Mouse (Mus musculus) G1E (cell line): ENCODE data around the gene Plin5. TPM values are rescaled to one million over a fixed set of nuclear protein-coding genes. Genes with fewer than 3 reads are reported as not detected.

Experiments
- ATAC-seq: 2 replicates; pipeline ENCODE4 v1.8.0; 2016; ENCODE audit warnings: mild to moderate bottlenecking; ENCODE audit not compliant: insufficient number of reproducible peaks, poor library complexity, low FRiP score, severe bottlenecking; ENCODE audit errors: extremely low read depth
- DNase-seq: peaks from one replicate; pipeline ENCODE4 v3.0.0; 2012; ENCODE audit warnings: low spot score
- H3K27me3 ChIP-seq: 2 replicates; pipeline ENCODE4 v1.6.1; 2012; ENCODE audit warnings: mild to moderate bottlenecking, low read length, inconsistent platforms; ENCODE audit not compliant: insufficient read depth
- H3K36me3 ChIP-seq: replicated peaks from 2 replicates; pipeline ENCODE3; 2012; ENCODE audit warnings: mild to moderate bottlenecking, inconsistent platforms
- H3K4me1 ChIP-seq: 2 replicates; pipeline ENCODE4 v1.6.1; 2012; ENCODE audit warnings: low read depth, low read length, inconsistent platforms, mixed read lengths; ENCODE audit not compliant: insufficient read depth
- H3K4me3 ChIP-seq: 2 replicates; pipeline ENCODE4 v1.5.1; 2012; ENCODE audit warnings: low read depth, mild to moderate bottlenecking, inconsistent platforms, low read length, moderate library complexity, mixed read lengths
- H3K9me3 ChIP-seq: replicated peaks from 2 replicates; pipeline ENCODE4 v1.6.1; 2012; ENCODE audit warnings: inconsistent platforms
- CTCF ChIP-seq: IDR thresholded peaks from 2 replicates; pipeline ENCODE4 v1.5.1; 2012; ENCODE audit warnings: low read depth, low read length, inconsistent platforms, mixed read lengths
- GATA1 ChIP-seq: IDR thresholded peaks from 2 replicates; pipeline ENCODE4 v1.6.1; 2012; ENCODE audit warnings: borderline replicate concordance, low read length, inconsistent platforms, mixed read lengths
- GATA2 ChIP-seq: IDR thresholded peaks from 2 replicates; pipeline ENCODE4 v1.6.1; 2012; ENCODE audit warnings: low read depth, low read length, inconsistent platforms, borderline replicate concordance
- POLR2AphosphoS5 ChIP-seq: IDR thresholded peaks from 2 replicates; pipeline ENCODE4 v1.6.1; 2012; ENCODE audit warnings: low read depth, low read length, inconsistent platforms; ENCODE audit not compliant: insufficient replicate concordance
- TAL1 ChIP-seq: conservative IDR thresholded peaks from 2 replicates; pipeline ENCODE4 v1.6.1; 2012; ENCODE audit warnings: low read depth, low read length, inconsistent platforms, mixed read lengths
- polyA plus RNA-seq: library from polyadenylated mRNA; stranded (reverse); fragments of >175 nt; gene quantifications from 2 replicates; pipeline ENCODE4 v1.2.3, GENCODE M21; 2012
- total RNA-seq, 2 experiments: library from RNA; stranded (forward) in 1 of 2; stranded (reverse) in 1 of 2; fragments of 200-1000 nt in 1 of 2; fragments of >200 nt in 1 of 2; fragmentation: Nextera tagmentation in 1 of 2; gene quantifications; 2 replicates each; pipeline ENCODE4 v1.2.3; 2014 to 2017

Gene Plin5
- total and polyA plus RNA-seq, 3 experiments, result not detected

GRCm38 (mm10) chr17:56103465-56104285 lies 13.7 kb downstream of the Plin5 start:
- no peak for TF ChIP-seq POLR2AphosphoS5
- no peak for DNase-seq
- H3K36me3 ChIP-seq, result peaks cover 74% of the 10 kb centered on the region

GRCm38 (mm10) chr17:56102927-56103326 lies 14.5 kb downstream of the Plin5 start:
- DNase-seq, result no peak
- Histone ChIP-seq H3K4me1 (no peaks in the 10 kb centered on the region), H3K9me3 (no peaks in the 10 kb centered on the region), H3K4me3 (no peak overlapping the region), H3K36me3 (peaks cover 74% of the 10 kb centered on the region), H3K27me3 (no peaks in the 10 kb centered on the region)
- ATAC-seq, result no peak
- no peak for TF ChIP-seq GATA1
- TF ChIP-seq TAL1, result no peak
- no peak for TF ChIP-seq POLR2AphosphoS5
- TF ChIP-seq CTCF, result no peak
- TF ChIP-seq GATA2, result no peak

More at GRCm38 (mm10) chr17:56103465-56104285, 13.7 kb downstream of the Plin5 start:
- no peak overlapping the region for H3K4me3 ChIP-seq
- H3K4me1 ChIP-seq, result peaks cover 2% of the 10 kb centered on the region; the same call in 1 of the 2 replicates
- no peaks in the 10 kb centered on the region for H3K27me3 ChIP-seq
- ATAC-seq, result no peak
- H3K9me3 ChIP-seq, result no peaks in the 10 kb centered on the region

- ATAC-seq, result no peak
- Histone ChIP-seq H3K36me3 (peaks cover 74% of the 10 kb centered on the region), H3K4me1 (no peaks in the 10 kb centered on the region), H3K4me3 (no peak overlapping the region), H3K9me3 (no peaks in the 10 kb centered on the region), H3K27me3 (no peaks in the 10 kb centered on the region)
- TF ChIP-seq CTCF (no peak), GATA1 (no peak), GATA2 (no peak), TAL1 (no peak), POLR2AphosphoS5 (no peak)
- no peak for DNase-seq
Measured at GRCm38 (mm10) chr17:56102158-56102557, 15.2 kb downstream of the Plin5 start.

GRCm38 (mm10) chr17:56100811-56101210 lies 16.6 kb downstream of the Plin5 start:
- DNase-seq, result no peak
- ATAC-seq, result no peak
- TF ChIP-seq GATA1 (no peak), POLR2AphosphoS5 (no peak), TAL1 (no peak), GATA2 (no peak), CTCF (no peak)
- Histone ChIP-seq H3K27me3 (no peaks in the 10 kb centered on the region), H3K4me1 (no peaks in the 10 kb centered on the region), H3K9me3 (no peaks in the 10 kb centered on the region), H3K4me3 (no peak overlapping the region), H3K36me3 (peaks cover 83% of the 10 kb centered on the region)

- no peak for ATAC-seq
Measured at GRCm38 (mm10) chr17:56098711-56099572, 18.5 kb downstream of the Plin5 start.

GRCm38 (mm10) chr17:56098180-56098579 lies 19.2 kb downstream of the Plin5 start:
- Histone ChIP-seq H3K36me3 (peaks cover 97% of the 10 kb centered on the region), H3K4me3 (no peak overlapping the region), H3K27me3 (no peaks in the 10 kb centered on the region), H3K9me3 (no peaks in the 10 kb centered on the region), H3K4me1 (no peaks in the 10 kb centered on the region)
- DNase-seq (no peak), ATAC-seq (no peak)
- TF ChIP-seq POLR2AphosphoS5, result no peak
- no peak for TF ChIP-seq GATA2
- no peak for TF ChIP-seq CTCF
- TF ChIP-seq TAL1, result no peak
- no peak for TF ChIP-seq GATA1

More at GRCm38 (mm10) chr17:56098711-56099572, 18.5 kb downstream of the Plin5 start:
- Histone ChIP-seq H3K4me1 (no peaks in the 10 kb centered on the region), H3K27me3 (no peaks in the 10 kb centered on the region), H3K9me3 (no peaks in the 10 kb centered on the region), H3K36me3 (peaks cover 98% of the 10 kb centered on the region), H3K4me3 (no peak overlapping the region)
- TF ChIP-seq CTCF (0 out of 2 replicates have a peak, but pooled peaks have one; percentile 7), GATA1 (no peak), POLR2AphosphoS5 (no peak)
- no peak for DNase-seq
